Mouse (Mus musculus) hindbrain, embryonic 11.5 days (tissue): ENCODE measurements around the gene Ptpn7. TPM values are rescaled to one million over a fixed set of nuclear protein-coding genes. Genes with fewer than 3 reads are reported as not detected.

ENCODE experiments used
- ATAC-seq: fragments of 200-750 bp; cut with Nextera tagmentation; 2 replicates; pipeline ENCODE4 v1.8.0; 2017; ENCODE audit warnings: mild to moderate bottlenecking, moderate TSS enrichment, moderate library complexity; ENCODE audit not compliant: low FRiP score
- DNase-seq: peaks from one replicate; pipeline ENCODE4 v3.0.0-alpha.2; 2015; ENCODE audit warnings: low spot score
- H3K27ac ChIP-seq: fragments of 300-500 bp; sonication (generic); 2 replicates; pipeline ENCODE4 v1.5.1; 2014; ENCODE audit warnings: mild to moderate bottlenecking, low read depth, low read length
- H3K27me3 ChIP-seq: fragments of 300-500 bp; sonication (generic); 2 replicates; pipeline ENCODE4 v1.6.1; 2014; ENCODE audit warnings: mild to moderate bottlenecking, low read length, moderate library complexity, mixed read lengths; ENCODE audit not compliant: control insufficient read depth, insufficient read depth
- H3K36me3 ChIP-seq: fragments of 300-500 bp; sonication (generic); 2 replicates; pipeline ENCODE4 v1.6.1; 2014; ENCODE audit warnings: mild to moderate bottlenecking, low read length, moderate library complexity, mixed read lengths; ENCODE audit not compliant: control insufficient read depth, insufficient read depth
- H3K4me1 ChIP-seq: fragments of 300-500 bp; sonication (generic); replicated peaks from 2 replicates; pipeline ENCODE4 v1.6.1; 2014; ENCODE audit warnings: low read length, mixed read lengths; ENCODE audit not compliant: control insufficient read depth, insufficient read depth
- H3K4me2 ChIP-seq: fragments of 300-500 bp; sonication (generic); replicated peaks from 2 replicates; pipeline ENCODE4 v1.6.1; 2014; ENCODE audit warnings: mild to moderate bottlenecking, low read depth, low read length
- H3K4me3 ChIP-seq: fragments of 300-500 bp; sonication (generic); 2 replicates; pipeline ENCODE4 v1.5.1; 2014; ENCODE audit warnings: low read depth, low read length
- H3K9ac ChIP-seq: fragments of 300-500 bp; sonication (generic); 2 replicates; pipeline ENCODE4 v1.6.1; 2014; ENCODE audit warnings: low read depth, low read length
- H3K9me3 ChIP-seq: fragments of 300-500 bp; sonication (generic); 2 replicates; pipeline ENCODE4 v1.6.1; 2016; ENCODE audit warnings: low read length; ENCODE audit not compliant: control insufficient read depth
- WGBS: fragments of 180-500 bp; shearing (Covaris S2); extraction: QIAGEN DNeasy Blood & Tissue Kit; methylation state at CpG from one replicate; pipeline ENCODE4 v1.1.7; 2014; 5-methylcytosine and 5-hydroxymethylcytosine counted together
- polyA plus RNA-seq: library from polyadenylated mRNA; unstranded; fragments of >200 nt; fragmentation: Nextera tagmentation; extraction: Ambion mirVana; gene quantifications from 2 replicates; pipeline ENCODE4 v1.2.1, GENCODE M21; 2014

Ptpn7 gene
- polyA plus RNA-seq = 1.3 and 2.1 TPM in 2 replicates

- H3K9me3 ChIP-seq = no peaks in the 10 kb centered on the region
- no peaks in the 10 kb centered on the region for H3K36me3 ChIP-seq
- H3K4me2 ChIP-seq = no peak within 1 kb of the TSS
- no peak within 1 kb of the TSS for H3K4me3 ChIP-seq
- H3K4me1 ChIP-seq = peaks cover 2% of the 10 kb centered on the region; the same call in 1 of the 2 replicates
- DNase-seq (peak; percentile 49), ATAC-seq (no peak)
- 46% methylated on average over 10 of the region's 10 CpGs for WGBS
- H3K27ac ChIP-seq = no peak within 1 kb of the TSS
- peaks cover 2% of the 10 kb centered on the region; the same call in 1 of the 2 replicates for H3K27me3 ChIP-seq
- no peak within 1 kb of the TSS for H3K9ac ChIP-seq
Observed at GRCm38 (mm10) chr1:135132473-135132872, at the start of gene Ptpn7. Gene Ptpn7, plus strand, starts transcription at chr1:135132700.

- Histone ChIP-seq H3K4me3 (no peak overlapping the region), H3K9ac (no peak overlapping the region), H3K9me3 (no peaks in the 10 kb centered on the region), H3K36me3 (no peaks in the 10 kb centered on the region), H3K27me3 (peaks cover 10% of the 10 kb centered on the region), H3K4me2 (no peak overlapping the region), H3K4me1 (0 out of 2 replicates have a peak, but pooled peaks cover 3% of the 10 kb centered on the region), H3K27ac (no peak overlapping the region)
- no peak for ATAC-seq
- WGBS = 65% methylated on average over 9 of the region's 9 CpGs
- no peak for DNase-seq
Observed at GRCm38 (mm10) chr1:135083465-135083864, 49.0 kb upstream of the Ptpn7 start.

- no peak for DNase-seq
- Histone ChIP-seq H3K4me3 (no peak overlapping the region), H3K27me3 (peaks cover 10% of the 10 kb centered on the region), H3K4me1 (0 out of 2 replicates have a peak, but pooled peaks cover 3% of the 10 kb centered on the region), H3K9ac (no peak overlapping the region), H3K36me3 (no peaks in the 10 kb centered on the region), H3K27ac (no peak overlapping the region), H3K9me3 (no peaks in the 10 kb centered on the region), H3K4me2 (0 out of 2 replicates have a peak overlapping the region, but pooled peaks have one; percentile 9)
- ATAC-seq = no peak
- 20% methylated on average over 28 of the region's 28 CpGs for WGBS
Observed at GRCm38 (mm10) chr1:135085296-135085871, 47.1 kb upstream of the Ptpn7 start.

- DNase-seq (no peak), ATAC-seq (no peak)
- no peak overlapping the region for H3K4me2 ChIP-seq
- no peak overlapping the region for H3K4me3 ChIP-seq
- WGBS = 45% methylated on average over 7 of the region's 7 CpGs
- no peaks in the 10 kb centered on the region for H3K9me3 ChIP-seq
- no peak overlapping the region for H3K27ac ChIP-seq
- no peaks in the 10 kb centered on the region for H3K36me3 ChIP-seq
- H3K27me3 ChIP-seq = peaks cover 10% of the 10 kb centered on the region
- H3K9ac ChIP-seq = no peak overlapping the region
- H3K4me1 ChIP-seq = 0 out of 2 replicates have a peak, but pooled peaks cover 3% of the 10 kb centered on the region
Observed at GRCm38 (mm10) chr1:135086015-135086414, 46.5 kb upstream of the Ptpn7 start.

GRCm38 (mm10) chr1:135087414-135087813 is 45.1 kb upstream of the Ptpn7 start:
- DNase-seq = no peak
- Histone ChIP-seq H3K4me2 (no peak overlapping the region), H3K9ac (no peak overlapping the region), H3K27ac (no peak overlapping the region), H3K9me3 (no peaks in the 10 kb centered on the region), H3K4me1 (0 out of 2 replicates have a peak, but pooled peaks cover 3% of the 10 kb centered on the region), H3K27me3 (peaks cover 10% of the 10 kb centered on the region), H3K36me3 (no peaks in the 10 kb centered on the region), H3K4me3 (no peak overlapping the region)
- 64% methylated on average over 1 of the region's 1 CpGs for WGBS
- ATAC-seq = no peak

- H3K9me3 ChIP-seq = no peaks in the 10 kb centered on the region
- no peak for DNase-seq
- H3K9ac ChIP-seq = no peak overlapping the region
- no peak overlapping the region for H3K4me2 ChIP-seq
- H3K4me3 ChIP-seq = no peak overlapping the region
- WGBS = 78% methylated on average over 10 of the region's 10 CpGs
- H3K36me3 ChIP-seq = no peaks in the 10 kb centered on the region
- no peak overlapping the region for H3K27ac ChIP-seq
- ATAC-seq = no peak
- H3K4me1 ChIP-seq = 0 out of 2 replicates have a peak, but pooled peaks cover 3% of the 10 kb centered on the region
- H3K27me3 ChIP-seq = peaks cover 8% of the 10 kb centered on the region
Observed at GRCm38 (mm10) chr1:135089626-135090025, 42.9 kb upstream of the Ptpn7 start.

- Histone ChIP-seq H3K27me3 (no peaks in the 10 kb centered on the region), H3K4me3 (no peak overlapping the region), H3K36me3 (no peaks in the 10 kb centered on the region), H3K9me3 (no peaks in the 10 kb centered on the region), H3K4me1 (no peaks in the 10 kb centered on the region), H3K9ac (no peak overlapping the region), H3K27ac (no peak overlapping the region), H3K4me2 (no peak overlapping the region)
- 80% methylated on average over 3 of the region's 3 CpGs for WGBS
- ATAC-seq (no peak), DNase-seq (no peak)
Observed at GRCm38 (mm10) chr1:135090914-135091313, 41.6 kb upstream of the Ptpn7 start.

- Histone ChIP-seq H3K4me1 (no peaks in the 10 kb centered on the region), H3K9ac (no peak overlapping the region), H3K27me3 (no peaks in the 10 kb centered on the region), H3K27ac (no peak overlapping the region), H3K36me3 (no peaks in the 10 kb centered on the region), H3K4me2 (no peak overlapping the region), H3K9me3 (no peaks in the 10 kb centered on the region), H3K4me3 (no peak overlapping the region)
- ATAC-seq (no peak), DNase-seq (no peak)
- 72% methylated on average over 7 of the region's 7 CpGs for WGBS
Observed at GRCm38 (mm10) chr1:135094723-135095122, 37.8 kb upstream of the Ptpn7 start.

- no peak overlapping the region for H3K9ac ChIP-seq
- H3K27ac ChIP-seq = no peak overlapping the region
- ATAC-seq (no peak), DNase-seq (no peak)
- no peaks in the 10 kb centered on the region for H3K9me3 ChIP-seq
- no peaks in the 10 kb centered on the region for H3K4me1 ChIP-seq
- no peaks in the 10 kb centered on the region for H3K36me3 ChIP-seq
- H3K27me3 ChIP-seq = no peaks in the 10 kb centered on the region
- 55% methylated on average over 7 of the region's 7 CpGs for WGBS
- no peak overlapping the region for H3K4me2 ChIP-seq
- H3K4me3 ChIP-seq = no peak overlapping the region
Observed at GRCm38 (mm10) chr1:135095189-135095588, 37.3 kb upstream of the Ptpn7 start.
